Mouse (Mus musculus) layer of hippocampus, postnatal 25 days (tissue): ENCODE measurements around the gene Ndufb10. TPM values are rescaled to one million over a fixed set of nuclear protein-coding genes. Genes with fewer than 3 reads are reported as not detected.

Experiments used
- DNase-seq, 2 experiments: peaks; one replicate each; pipeline ENCODE4 v3.0.0; 2022; ENCODE audit warnings: mixed read lengths in 2 of 2, low spot score in 1 of 2; ENCODE audit errors: extremely low spot score in 1 of 2
- total RNA-seq, 2 experiments: library from RNA; stranded (reverse); gene quantifications; 2 replicates each; pipeline ENCODE4 v1.2.3; 2021

The Ndufb10 gene
- total RNA-seq, 2 experiments from 2014 or later = 201 to 234 TPM

GRCm38 (mm10) chr17:24672141-24672540 lies 52.1 kb downstream of the Ndufb10 start:
- DNase-seq = no peak

Other genes with a start within 250 kb of the Ndufb10 start
- gene Mlst8, start 245.4 kb downstream of the Ndufb10 start, total RNA-seq = 10 to 100 TPM; 38.1 to 40.1 TPM
- 100 to 1,000 TPM; 143 to 165 TPM for gene Caskin1, start 235.9 kb downstream of the Ndufb10 start, total RNA-seq
- gene Traf7, start 196.5 kb downstream of the Ndufb10 start, total RNA-seq = 10 to 100 TPM; 69.9 to 88.9 TPM
- 10 to 100 TPM; 65.1 to 72.1 TPM for gene Rab26, start 190.3 kb downstream of the Ndufb10 start, total RNA-seq
- gene Pkd1, start 174.6 kb downstream of the Ndufb10 start, total RNA-seq = 10 to 100 TPM; 68.9 to 89.9 TPM
- 100 to 1,000 TPM; 150 to 186 TPM for gene Tsc2, start 91.8 kb downstream of the Ndufb10 start, total RNA-seq
- 1 to 10 TPM; 3.3 to 4.7 TPM for gene Nthl1, start 91.8 kb downstream of the Ndufb10 start, total RNA-seq
- gene Slc9a3r2, start 74.2 kb downstream of the Ndufb10 start, total RNA-seq = 10 to 100 TPM; 45.1 to 50.0 TPM
- 1 to 10 TPM; 2.1 to 2.9 TPM for gene Npw, start 66.0 kb downstream of the Ndufb10 start, total RNA-seq
- 10 to 100 TPM; 36.9 to 40.0 TPM for gene Zfp598, start 54.8 kb downstream of the Ndufb10 start, total RNA-seq
- 100 to 1,000 TPM; 160 to 178 TPM for gene Syngr3, start 34.5 kb downstream of the Ndufb10 start, total RNA-seq
- 10 to 100 TPM; 18.6 to 19.2 TPM for gene Gfer, start 28.3 kb downstream of the Ndufb10 start, total RNA-seq
- 1 to 10 TPM; 2.7 to 3.0 TPM for gene Noxo1, start 28.2 kb downstream of the Ndufb10 start, total RNA-seq
- 10 to 100 TPM; 27.7 to 29.8 TPM for gene Tbl3, start 16.8 kb downstream of the Ndufb10 start, total RNA-seq
- gene Rnf151, start 6.4 kb downstream of the Ndufb10 start, total RNA-seq = not detected
- 100 to 1,000 TPM; 352 to 392 TPM for gene Rps2, start 6.4 kb downstream of the Ndufb10 start, total RNA-seq
- under 1 TPM in 1 of 2 experiments, not detected in 1; 0.20 TPM for gene Rpl3l, start 3.3 kb upstream of the Ndufb10 start, total RNA-seq
- gene Msrb1, start 12.2 kb upstream of the Ndufb10 start, total RNA-seq = 10 to 100 TPM; 40.5 to 46.2 TPM
- gene Hs3st6, start 28.5 kb upstream of the Ndufb10 start, total RNA-seq = under 1 TPM; 0.26 to 0.37 TPM
- not detected for gene Meiob, start 79.8 kb upstream of the Ndufb10 start, total RNA-seq
- gene Hagh, start 115.7 kb upstream of the Ndufb10 start, total RNA-seq = 100 to 1,000 TPM; 127 to 136 TPM
- 10 to 100 TPM; 19.8 to 20.6 TPM for gene Fahd1, start 125.9 kb upstream of the Ndufb10 start, total RNA-seq
- not detected for gene Igfals, start 141.5 kb upstream of the Ndufb10 start, total RNA-seq
- gene Nubp2, start 161.9 kb upstream of the Ndufb10 start, total RNA-seq = 10 to 100 TPM; 33.5 to 38.1 TPM
- gene Spsb3, start 162.2 kb upstream of the Ndufb10 start, total RNA-seq = 10 to 100 TPM; 41.5 to 48.9 TPM
- 10 to 100 TPM; 54.0 to 69.1 TPM for gene Eme2, start 170.6 kb upstream of the Ndufb10 start, total RNA-seq
- gene Mrps34, start 170.6 kb upstream of the Ndufb10 start, total RNA-seq = 10 to 100 TPM; 74.3 to 78.9 TPM
- gene Nme3, start 172.0 kb upstream of the Ndufb10 start, total RNA-seq = 10 to 100 TPM; 54.8 to 61.5 TPM
- gene Mapk8ip3, start 212.5 kb upstream of the Ndufb10 start, total RNA-seq = 100 to 1,000 TPM; 367 to 401 TPM
- 1 to 10 TPM; 5.5 to 5.6 TPM for gene Jpt2, start 236.2 kb upstream of the Ndufb10 start, total RNA-seq